Mouse (Mus musculus) heart, postnatal 0 days (tissue): ENCODE measurements around the gene Nav1. TPM values are rescaled to one million over a fixed set of nuclear protein-coding genes. Genes with fewer than 3 reads are reported as not detected.
A peak's percentile ranks its signal among the peaks of the same experiment; 100 is the strongest.

ENCODE experiments used
- ATAC-seq: fragments of 200-750 bp; cut with Nextera tagmentation; 2 replicates; pipeline ENCODE4 v1.8.0; 2017; ENCODE audit warnings: low read depth, moderate number of reproducible peaks, moderate library complexity; ENCODE audit not compliant: insufficient read depth
- DNase-seq: peaks from one replicate; pipeline ENCODE4 v3.0.0-alpha.2; 2016; ENCODE audit warnings: low spot score
- H3K27ac ChIP-seq: fragments of 300-500 bp; sonication (generic); 2 replicates; pipeline ENCODE4 v1.5.1; 2014; ENCODE audit warnings: low read depth, mild to moderate bottlenecking
- H3K27me3 ChIP-seq: fragments of 300-500 bp; sonication (generic); 2 replicates; pipeline ENCODE4 v1.6.1; 2014; ENCODE audit warnings: low read length, mixed read lengths; ENCODE audit not compliant: control insufficient read depth, insufficient read depth
- H3K36me3 ChIP-seq: fragments of 300-500 bp; sonication (generic); replicated peaks from 2 replicates; pipeline ENCODE4 v1.6.1; 2014; ENCODE audit warnings: low read length, mixed read lengths; ENCODE audit not compliant: control insufficient read depth, insufficient read depth
- H3K4me1 ChIP-seq: fragments of 300-500 bp; sonication (generic); 2 replicates; pipeline ENCODE4 v1.6.1; 2014; ENCODE audit warnings: antibody characterized with exemption; ENCODE audit not compliant: control insufficient read depth, insufficient read depth
- H3K4me2 ChIP-seq: fragments of 300-500 bp; sonication (generic); 2 replicates; pipeline ENCODE4 v1.6.1; 2014; ENCODE audit warnings: low read depth, mild to moderate bottlenecking, low read length, moderate library complexity
- H3K4me3 ChIP-seq: fragments of 300-500 bp; sonication (generic); 2 replicates; pipeline ENCODE4 v1.5.1; 2014; ENCODE audit warnings: low read depth, low read length
- H3K9ac ChIP-seq: fragments of 300-500 bp; sonication (generic); replicated peaks from 2 replicates; pipeline ENCODE4 v1.6.1; 2014; ENCODE audit warnings: low read depth, low read length, mixed read lengths
- H3K9me3 ChIP-seq: fragments of 300-500 bp; sonication (generic); replicated peaks from 2 replicates; pipeline ENCODE4 v1.6.1; 2016; ENCODE audit warnings: low read length; ENCODE audit not compliant: control insufficient read depth
- CTCF ChIP-seq: IDR thresholded peaks from 2 replicates; pipeline ENCODE4 v1.5.1; 2016; ENCODE audit warnings: antibody characterized with exemption, control low read depth, low read depth
- EP300 ChIP-seq: IDR thresholded peaks from 2 replicates; pipeline ENCODE4 v1.6.1; 2016; ENCODE audit warnings: antibody characterized with exemption, low read depth
- WGBS: fragments of 180-500 bp; shearing (Covaris S2); extraction: QIAGEN DNeasy Blood & Tissue Kit; methylation state at CpG from one replicate; pipeline ENCODE4 v1.1.7; 2014; 5-methylcytosine and 5-hydroxymethylcytosine counted together
- polyA plus RNA-seq: library from polyadenylated mRNA; unstranded; fragments of >200 nt; fragmentation: Nextera tagmentation; extraction: Ambion mirVana; gene quantifications from 2 replicates; pipeline ENCODE4 v1.2.1, GENCODE M21; 2015
- total RNA-seq: library from RNA; depleted of rRNA; stranded (reverse); fragments of >200 nt; gene quantifications from 2 replicates; pipeline ENCODE4 v1.2.3, GENCODE M21; 2014; ENCODE audit warnings: low replicate concordance

Nav1 gene
- total and polyA plus RNA-seq, 2 experiments from 2014 or later, result 10.3 to 29.9 TPM

GRCm38 (mm10) chr1:135531081-135531480 is 76.0 kb downstream of the Nav1 start:
- Histone ChIP-seq H3K4me1 (peaks cover 19% of the 10 kb centered on the region), H3K27me3 (no peaks in the 10 kb centered on the region), H3K36me3 (peaks cover 8% of the 10 kb centered on the region), H3K27ac (no peak overlapping the region; the same call in 1 of the 2 replicates), H3K9ac (no peak overlapping the region), H3K4me3 (no peak overlapping the region), H3K9me3 (no peaks in the 10 kb centered on the region), H3K4me2 (no peak overlapping the region)
- ATAC-seq (peak; percentile 62), DNase-seq (no peak)
- no peak for TF ChIP-seq CTCF
- TF ChIP-seq EP300, result no peak
- 55% methylated on average over 10 of the region's 10 CpGs for WGBS

DNA sequence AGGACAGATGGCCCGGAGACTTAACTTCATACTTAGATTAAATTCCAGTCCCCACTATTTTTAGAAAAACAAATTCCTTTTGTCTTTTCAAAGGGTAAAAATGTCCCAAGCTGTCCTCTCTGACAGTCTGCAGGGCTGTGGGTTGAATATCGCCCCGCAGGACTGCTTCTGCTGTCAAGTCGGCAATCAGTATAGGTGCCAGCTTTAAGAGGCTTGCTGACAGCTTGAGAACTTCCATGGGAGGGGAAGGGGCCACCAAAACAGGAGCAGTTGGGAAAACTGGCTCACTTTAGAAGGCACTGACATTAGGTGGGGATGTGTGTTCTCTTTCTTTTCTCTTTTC is 82.6 kb downstream of the Nav1 start:
- Histone ChIP-seq H3K4me1 (peaks cover 15% of the 10 kb centered on the region), H3K27me3 (no peaks in the 10 kb centered on the region), H3K4me3 (no peak overlapping the region), H3K9ac (no peak overlapping the region), H3K4me2 (peak overlapping the region; percentile 22; the same call in 1 of the 2 replicates), H3K27ac (peak overlapping the region; percentile 93), H3K36me3 (peaks cover 8% of the 10 kb centered on the region; the same call in 1 of the 2 replicates), H3K9me3 (no peaks in the 10 kb centered on the region)
- DNase-seq (peak; percentile 88), ATAC-seq (peak; percentile 91)
- WGBS, result 17% methylated on average over 4 of the region's 4 CpGs
- TF ChIP-seq CTCF (no peak), EP300 (peak; percentile 97)

GRCm38 (mm10) chr1:135523780-135524517 is 83.1 kb downstream of the Nav1 start:
- Histone ChIP-seq H3K9me3 (no peaks in the 10 kb centered on the region), H3K27me3 (no peaks in the 10 kb centered on the region), H3K4me3 (no peak overlapping the region), H3K4me1 (peaks cover 15% of the 10 kb centered on the region), H3K27ac (peak overlapping the region; percentile 93), H3K36me3 (peaks cover 8% of the 10 kb centered on the region; the same call in 1 of the 2 replicates), H3K9ac (no peak overlapping the region; the same call in 1 of the 2 replicates), H3K4me2 (peak overlapping the region; percentile 22)
- peak; percentile 49 for DNase-seq
- WGBS, result 23% methylated on average over 12 of the region's 12 CpGs
- TF ChIP-seq EP300, result no peak
- TF ChIP-seq CTCF, result no peak
- ATAC-seq, result peak; percentile 69

GRCm38 (mm10) chr1:135523344-135523743 is 83.8 kb downstream of the Nav1 start:
- 63% methylated on average over 2 of the region's 2 CpGs for WGBS
- ATAC-seq (peak; percentile 29; the same call in 1 of the 2 replicates), DNase-seq (no peak)
- Histone ChIP-seq H3K4me1 (peaks cover 15% of the 10 kb centered on the region), H3K27ac (peak overlapping the region; percentile 93), H3K9me3 (no peaks in the 10 kb centered on the region), H3K27me3 (no peaks in the 10 kb centered on the region), H3K4me3 (no peak overlapping the region), H3K36me3 (peaks cover 5% of the 10 kb centered on the region; the same call in 1 of the 2 replicates), H3K4me2 (no peak overlapping the region), H3K9ac (no peak overlapping the region; the same call in 1 of the 2 replicates)
- TF ChIP-seq CTCF (no peak), EP300 (no peak)

DNA sequence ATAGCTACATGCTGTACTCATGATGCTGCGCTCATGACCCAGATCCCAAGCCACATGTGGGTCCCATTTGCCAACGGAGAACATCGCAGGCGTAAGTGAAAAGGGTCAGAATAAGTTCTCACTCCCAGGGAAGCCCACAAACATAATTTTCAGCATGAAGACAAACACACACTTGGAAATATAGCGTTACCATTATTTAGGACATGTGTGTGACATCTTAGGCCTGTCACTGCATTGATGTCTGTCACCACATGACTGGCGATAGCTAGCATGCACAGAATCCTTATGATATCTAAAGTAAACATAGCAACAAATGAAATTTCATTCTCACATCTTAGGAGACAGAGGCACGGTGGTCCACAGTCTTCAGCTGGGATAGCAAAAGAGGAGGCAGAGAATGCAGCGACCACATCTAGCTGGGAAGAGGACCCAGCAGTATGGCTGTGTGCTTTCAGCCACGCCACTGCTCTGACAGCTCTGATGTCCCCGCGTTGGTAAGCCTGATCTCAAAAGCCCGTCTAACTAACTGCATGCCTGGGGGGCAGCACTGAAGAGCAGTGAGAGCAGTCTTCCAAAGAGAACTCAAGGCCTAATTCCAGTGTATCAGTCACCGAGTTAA is 86.4 kb downstream of the Nav1 start:
- WGBS, result 67% methylated on average over 13 of the region's 13 CpGs
- TF ChIP-seq EP300 (no peak), CTCF (no peak)
- H3K9me3 ChIP-seq, result no peaks in the 10 kb centered on the region
- DNase-seq, result no peak
- no peak overlapping the region for H3K27ac ChIP-seq
- no peak overlapping the region for H3K4me3 ChIP-seq
- H3K9ac ChIP-seq, result no peak overlapping the region
- H3K4me2 ChIP-seq, result no peak overlapping the region
- no peaks in the 10 kb centered on the region for H3K27me3 ChIP-seq
- H3K4me1 ChIP-seq, result peaks cover 36% of the 10 kb centered on the region
- no peaks in the 10 kb centered on the region for H3K36me3 ChIP-seq
- ATAC-seq, result no peak
